Mouse (Mus musculus): ENCODE measurements around the gene Slk.

DNA sequence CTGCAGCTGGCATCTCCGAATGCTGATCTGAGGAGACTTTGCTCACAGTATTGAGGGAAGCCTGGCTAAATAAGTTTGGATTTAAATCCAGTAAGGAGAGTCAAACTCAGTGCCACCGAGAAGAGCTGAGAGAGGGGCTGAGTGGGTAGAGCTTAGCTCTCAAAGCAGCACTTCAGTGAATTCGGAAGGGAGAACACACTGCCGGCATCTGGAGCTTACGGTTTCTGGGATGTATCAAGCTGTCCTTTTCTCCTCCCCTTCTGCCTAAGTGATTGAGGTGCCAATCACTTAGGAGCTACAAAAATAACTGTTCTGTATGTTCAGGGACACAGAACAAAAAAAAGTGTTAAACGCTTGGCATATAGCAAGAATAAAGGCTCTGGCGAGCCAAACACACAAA is 37.0 kb upstream of the Slk start:
- TF ChIP-seq CTCF (IDR thresholded peaks at IDR 0.05; ENCODE audit: low read depth, low read length), result no peak
- no peak for TF ChIP-seq EP300 (IDR thresholded peaks at IDR 0.05; ENCODE audit: insufficient read depth, low read depth, low read length)
- no peak for TF ChIP-seq POLR2A (IDR thresholded peaks at IDR 0.05; ENCODE audit: insufficient read depth, low read length)

Measured in ES-Bruce4 (cell line).